Mouse (Mus musculus) c-Kit-positive CD71-positive TER-119-positive erythroid progenitor cells, embryonic 14.5 days (primary cell): ENCODE measurements around the gene Slc4a3.

ENCODE experiments used
- DNase-seq: peaks from one replicate; pipeline ENCODE4 v3.0.0-alpha.2; 2013; ENCODE audit warnings: low spot score

The Slc4a3 gene

DNA sequence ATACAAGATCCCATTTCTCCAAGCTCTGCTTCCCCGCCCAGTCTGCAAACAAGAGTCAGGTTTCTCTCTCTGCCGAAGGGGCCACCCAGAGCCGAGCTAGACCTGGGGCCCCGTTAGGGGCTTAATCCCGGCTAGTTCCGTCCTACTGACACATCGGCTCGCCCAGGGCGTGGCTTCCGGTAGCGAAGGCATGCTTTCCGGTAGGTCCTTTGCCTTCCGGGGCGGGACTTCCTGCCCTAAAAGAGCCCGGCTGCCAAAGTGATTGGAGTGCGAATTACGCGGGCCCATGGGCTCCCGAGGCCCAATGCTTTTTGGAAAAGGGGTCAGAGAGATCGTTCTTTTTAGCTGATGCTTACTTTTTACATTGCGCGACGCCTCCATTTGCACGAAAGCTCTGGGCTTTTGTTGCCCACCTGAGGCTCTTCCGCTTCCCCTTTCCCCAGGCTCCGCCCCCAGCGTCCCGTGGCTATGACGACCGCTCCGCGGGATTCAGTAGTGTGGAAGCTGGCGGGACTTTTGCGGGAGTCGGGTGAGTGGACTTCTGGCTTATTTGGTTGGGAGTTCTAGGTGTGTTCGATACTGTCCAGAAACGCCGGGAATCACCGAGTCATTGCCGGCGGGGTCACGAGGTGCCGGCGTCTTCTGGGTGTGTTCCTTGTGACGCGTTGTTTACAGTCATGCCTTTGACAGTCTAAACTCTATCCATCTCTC lies 24.6 kb upstream of the Slc4a3 start, which contains the start of gene Stk11ip:
TSS of gene Stk11ip (plus strand) at position 209 of the 711 bp plus-strand sequence.
- DNase-seq: peak; percentile 94

DNA sequence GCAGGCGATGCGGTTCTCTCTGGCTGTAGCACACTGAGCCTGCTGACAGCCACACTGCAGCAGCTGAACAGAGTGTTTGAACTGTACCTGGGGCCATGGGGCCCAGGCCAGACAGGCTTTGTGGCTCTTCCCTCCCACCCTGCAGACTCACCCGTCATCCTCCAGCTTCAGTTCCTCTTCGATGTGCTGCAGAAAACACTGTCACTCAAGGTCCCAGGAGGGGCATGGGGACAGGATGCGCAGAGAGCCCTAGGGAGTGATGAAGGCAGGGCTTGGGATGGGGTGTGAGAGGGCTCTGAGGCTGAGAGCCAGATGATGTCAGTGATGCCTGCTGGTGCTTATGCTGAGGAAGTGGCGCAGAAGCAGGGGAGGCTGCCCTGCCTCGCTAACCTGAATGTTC lies 21.4 kb upstream of the Slc4a3 start:
- DNase-seq: no peak

DNA sequence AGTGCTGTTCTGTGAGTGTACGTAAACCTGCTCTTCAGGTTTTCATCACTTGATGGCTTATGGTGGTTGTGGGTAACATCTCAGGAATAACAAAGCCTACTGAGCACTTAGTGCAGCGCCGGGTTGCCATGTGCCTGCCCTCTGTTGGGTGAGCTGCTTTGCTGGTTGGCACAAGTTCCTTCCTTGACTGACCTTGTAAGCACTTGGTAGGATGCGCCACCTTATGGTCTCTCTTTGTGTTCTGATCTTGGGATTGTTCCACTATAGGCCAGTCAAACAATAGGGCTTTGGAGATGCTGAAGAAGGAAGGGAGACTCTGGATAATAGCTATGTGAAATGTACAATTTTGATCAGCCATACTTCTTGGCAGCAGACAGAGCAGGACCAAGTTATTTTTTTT lies 15.5 kb upstream of the Slc4a3 start:
- DNase-seq: no peak

DNA sequence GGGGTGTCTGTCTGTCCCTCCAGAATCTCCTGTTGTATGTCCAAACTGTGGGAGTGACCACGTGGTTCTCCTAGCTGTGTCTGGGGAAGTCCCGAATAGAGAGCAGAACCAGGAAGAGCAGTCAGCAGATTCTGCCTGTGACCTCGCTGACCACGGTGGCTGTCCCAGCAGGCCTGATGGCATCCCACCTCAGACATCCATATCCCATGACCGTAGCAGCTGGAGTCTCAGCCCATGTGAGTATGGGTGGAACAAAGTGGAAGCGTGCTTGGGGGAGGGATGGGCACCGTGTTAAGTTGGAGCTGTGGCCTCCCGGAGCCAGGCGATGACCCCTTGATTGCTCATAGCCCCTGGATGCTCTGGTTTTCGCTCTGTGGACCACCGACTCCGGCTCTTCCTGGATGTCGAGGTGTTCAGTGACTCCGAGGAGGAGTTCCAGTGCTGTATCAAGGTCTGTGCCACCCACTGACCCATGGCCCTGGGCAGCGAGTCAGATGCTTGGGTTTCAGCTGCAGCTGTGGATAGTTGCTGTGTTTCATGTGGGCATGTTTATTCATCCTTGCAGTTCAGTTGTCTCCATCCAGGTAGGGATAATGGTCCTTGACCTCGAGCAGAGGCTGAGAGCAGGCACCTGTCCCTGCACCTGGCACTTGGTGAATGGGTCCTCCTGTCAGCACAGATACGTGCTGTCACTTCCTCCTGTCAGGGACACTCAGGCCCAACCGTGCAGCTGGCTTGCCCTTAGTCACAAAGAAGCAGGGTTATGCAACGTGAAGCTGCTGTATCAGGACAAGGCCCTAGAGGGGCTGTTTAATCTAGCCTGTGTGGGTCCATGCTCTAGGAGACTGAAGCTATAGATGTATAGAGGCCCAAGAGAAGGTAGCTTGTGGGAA lies 13.5 kb upstream of the Slc4a3 start:
- no peak for DNase-seq

DNA sequence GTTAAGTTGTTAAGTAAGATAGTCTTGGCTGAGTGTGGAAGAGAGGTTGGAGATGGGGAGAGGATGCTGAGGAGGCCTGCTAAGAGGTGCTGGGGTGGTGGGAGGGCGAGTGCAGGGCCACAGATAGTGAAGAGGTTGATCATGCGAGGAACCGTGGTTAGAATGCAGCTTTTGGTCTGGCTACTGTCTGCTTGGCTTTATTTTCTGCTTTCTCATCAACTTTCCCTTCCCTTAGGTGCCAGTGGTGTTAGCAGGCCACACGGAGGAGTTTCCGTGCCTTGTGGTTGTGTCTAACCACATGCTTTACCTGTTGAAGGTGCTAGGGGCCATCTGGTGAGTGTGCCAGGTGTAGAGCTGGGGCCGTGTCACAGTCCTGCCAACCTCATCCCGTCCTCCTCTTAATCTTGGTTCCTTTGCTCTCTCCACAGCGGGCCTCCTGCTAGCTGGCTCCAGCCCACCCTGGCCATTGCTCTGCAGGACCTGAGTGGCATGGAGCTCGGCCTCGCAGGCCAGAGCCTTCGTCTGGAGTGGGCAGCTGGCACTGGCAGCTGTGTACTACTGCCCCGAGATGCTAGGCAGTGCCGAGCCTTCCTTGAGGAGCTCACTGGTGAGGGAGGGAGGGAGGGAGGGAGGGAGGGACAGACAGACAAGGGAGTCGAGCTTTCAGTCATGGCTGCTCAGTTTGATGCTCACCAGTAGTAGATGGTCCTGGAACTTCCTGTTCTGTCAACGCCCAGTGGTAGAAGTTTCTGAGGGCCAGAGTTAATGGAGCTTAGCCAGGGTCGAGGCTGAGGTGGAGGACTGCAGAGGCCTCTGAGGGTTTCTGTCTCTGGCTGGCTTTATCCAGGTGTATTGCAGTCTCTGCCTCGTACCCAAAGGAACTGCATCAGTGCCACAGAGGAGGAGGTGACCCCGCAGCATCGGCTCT lies 12.5 kb upstream of the Slc4a3 start:
- no peak for DNase-seq

DNA sequence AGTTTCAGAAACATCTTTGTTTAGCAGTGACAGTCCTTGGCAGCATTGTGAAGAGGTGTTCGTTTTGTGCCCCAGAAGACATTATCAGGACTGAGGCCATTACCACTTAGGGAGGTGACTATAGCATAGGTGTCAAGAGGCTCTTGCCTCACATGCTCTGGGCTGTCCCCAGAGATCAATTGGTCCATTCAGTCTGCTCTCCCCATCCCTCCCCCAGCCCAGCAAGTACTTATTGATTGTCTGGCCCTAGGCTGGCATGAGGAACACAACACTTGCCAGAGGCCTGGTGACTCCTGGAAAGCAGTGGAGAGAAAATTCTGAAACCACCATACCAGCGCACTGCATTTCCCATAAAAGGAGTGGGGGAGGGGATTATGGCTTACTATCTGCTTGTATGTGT lies 8.5 kb upstream of the Slc4a3 start:
- DNase-seq: no peak

DNA sequence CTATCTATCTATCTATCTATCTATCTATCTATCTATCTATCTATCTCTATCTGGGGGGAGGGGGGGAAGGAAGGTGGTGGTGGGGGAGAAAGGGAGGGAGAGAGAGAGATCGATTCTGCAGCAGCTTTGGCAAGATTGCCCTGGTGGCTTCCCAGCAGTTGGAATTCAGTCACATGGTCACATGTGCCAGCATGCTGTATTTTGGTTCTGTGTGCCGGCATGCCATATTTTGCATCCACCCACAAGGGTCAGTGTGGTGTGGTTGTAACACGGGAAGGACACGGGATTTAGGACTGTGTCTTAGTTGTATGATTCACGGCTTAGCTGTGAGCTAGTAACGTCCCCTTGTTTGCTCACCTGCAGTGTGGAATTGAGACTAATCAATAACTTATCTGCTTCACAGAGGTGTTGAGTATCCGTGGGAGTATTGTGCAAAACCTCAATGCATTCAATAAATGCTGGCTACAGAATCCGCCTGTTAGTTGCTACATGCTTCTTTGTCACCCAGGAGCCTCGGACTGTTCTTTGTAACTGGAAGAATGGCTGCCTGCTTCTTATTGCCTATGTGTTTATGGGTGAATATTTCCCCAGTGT lies 7.4 kb upstream of the Slc4a3 start:
- no peak for DNase-seq

DNA sequence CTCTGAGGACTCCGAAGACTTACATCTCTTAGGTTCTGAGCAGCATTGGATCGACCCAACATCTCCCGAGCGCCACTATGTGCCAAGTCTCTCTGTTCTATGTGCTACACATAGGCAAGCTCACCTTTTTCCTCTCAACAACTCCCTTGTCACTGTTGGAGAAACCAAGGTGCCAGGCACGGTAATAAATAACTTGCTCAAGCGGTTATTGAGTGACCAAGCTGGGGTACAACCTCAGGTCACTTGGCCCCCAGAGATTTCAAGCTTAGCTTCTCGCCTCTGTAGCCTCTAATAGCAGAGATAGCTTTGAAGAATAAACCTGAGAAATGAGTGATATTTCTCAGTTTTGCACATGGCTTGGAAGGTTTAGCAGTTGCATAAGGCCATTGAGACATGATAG lies 4.6 kb upstream of the Slc4a3 start:
- DNase-seq: no peak

DNA sequence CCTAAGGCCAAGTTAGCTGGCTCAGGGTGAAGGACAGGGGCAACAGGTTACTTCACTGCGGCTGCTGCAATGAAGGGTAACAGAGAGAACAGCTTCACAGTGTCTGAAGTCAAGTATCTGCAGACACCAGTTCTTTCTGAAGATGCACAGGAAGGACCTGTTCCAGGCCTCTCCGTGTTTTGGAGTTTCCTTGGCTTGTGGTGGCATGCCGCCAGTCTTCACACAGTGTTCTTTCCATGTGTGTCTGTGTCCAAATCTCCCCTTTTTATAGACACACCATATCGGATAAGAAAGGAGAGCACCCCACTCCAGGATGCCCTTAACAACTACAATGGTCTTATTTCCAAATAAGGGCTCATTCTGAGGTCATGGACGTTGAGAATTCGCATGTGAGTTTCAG lies 1.7 kb upstream of the Slc4a3 start:
- DNase-seq: no peak

DNA sequence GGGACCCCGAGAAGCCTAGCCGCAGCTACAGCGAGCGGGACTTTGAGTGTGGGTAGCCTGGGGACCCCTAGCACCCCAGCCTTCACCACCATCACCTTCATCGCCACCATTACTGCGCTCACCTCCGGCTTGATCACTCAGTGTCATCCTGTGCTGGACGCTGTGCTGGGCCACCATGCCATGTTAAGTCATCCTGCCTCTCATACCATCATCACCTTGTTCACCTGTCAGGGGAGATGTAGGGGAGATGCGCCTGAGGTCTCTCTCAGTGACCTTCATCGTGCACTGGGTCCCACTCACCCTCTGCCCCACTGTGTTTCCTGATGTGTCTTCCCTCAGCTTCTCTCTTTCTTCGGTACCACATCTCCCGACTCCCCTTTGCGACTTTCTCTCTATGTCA lies 1.3 kb downstream of the Slc4a3 start:
- DNase-seq: no peak

DNA sequence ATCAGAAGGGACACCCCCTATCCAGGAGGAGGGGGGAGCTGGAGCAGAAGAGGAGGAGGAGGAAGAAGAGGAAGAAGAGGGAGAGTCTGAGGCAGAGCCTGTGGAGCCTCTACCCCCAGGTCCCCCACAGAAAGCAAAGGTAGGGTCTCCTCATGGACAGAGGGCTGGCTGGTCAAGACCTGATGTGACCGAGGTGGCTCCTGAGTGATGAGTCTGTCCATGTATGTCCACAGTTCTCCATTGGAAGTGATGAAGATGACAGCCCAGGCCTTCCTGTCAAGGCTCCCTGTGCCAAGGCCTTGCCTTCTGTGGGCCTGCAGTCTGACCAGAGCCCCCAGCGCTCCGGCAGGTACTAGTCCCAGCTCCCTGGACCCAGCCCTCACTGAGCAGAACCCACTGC lies 2.0 kb downstream of the Slc4a3 start:
- no peak for DNase-seq

DNA sequence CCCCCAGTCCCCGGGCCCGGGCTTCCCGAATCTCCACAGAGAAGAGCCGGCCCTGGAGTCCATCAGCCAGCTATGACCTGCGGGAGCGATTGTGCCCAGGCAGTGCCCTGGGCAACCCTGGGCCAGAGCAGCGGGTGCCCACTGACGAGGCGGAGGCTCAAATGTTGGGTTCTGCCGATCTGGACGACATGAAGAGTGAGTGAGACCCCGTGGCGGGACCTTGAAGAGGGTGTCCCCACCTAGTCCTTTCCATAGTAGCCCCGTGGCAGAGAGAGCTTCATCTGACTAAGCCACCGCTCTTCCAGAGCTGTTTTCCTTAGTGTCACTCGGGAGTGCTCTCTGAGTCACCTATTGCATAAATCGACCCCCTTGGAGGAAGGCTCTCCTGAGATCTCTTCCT lies 2.8 kb downstream of the Slc4a3 start:
- DNase-seq: no peak

DNA sequence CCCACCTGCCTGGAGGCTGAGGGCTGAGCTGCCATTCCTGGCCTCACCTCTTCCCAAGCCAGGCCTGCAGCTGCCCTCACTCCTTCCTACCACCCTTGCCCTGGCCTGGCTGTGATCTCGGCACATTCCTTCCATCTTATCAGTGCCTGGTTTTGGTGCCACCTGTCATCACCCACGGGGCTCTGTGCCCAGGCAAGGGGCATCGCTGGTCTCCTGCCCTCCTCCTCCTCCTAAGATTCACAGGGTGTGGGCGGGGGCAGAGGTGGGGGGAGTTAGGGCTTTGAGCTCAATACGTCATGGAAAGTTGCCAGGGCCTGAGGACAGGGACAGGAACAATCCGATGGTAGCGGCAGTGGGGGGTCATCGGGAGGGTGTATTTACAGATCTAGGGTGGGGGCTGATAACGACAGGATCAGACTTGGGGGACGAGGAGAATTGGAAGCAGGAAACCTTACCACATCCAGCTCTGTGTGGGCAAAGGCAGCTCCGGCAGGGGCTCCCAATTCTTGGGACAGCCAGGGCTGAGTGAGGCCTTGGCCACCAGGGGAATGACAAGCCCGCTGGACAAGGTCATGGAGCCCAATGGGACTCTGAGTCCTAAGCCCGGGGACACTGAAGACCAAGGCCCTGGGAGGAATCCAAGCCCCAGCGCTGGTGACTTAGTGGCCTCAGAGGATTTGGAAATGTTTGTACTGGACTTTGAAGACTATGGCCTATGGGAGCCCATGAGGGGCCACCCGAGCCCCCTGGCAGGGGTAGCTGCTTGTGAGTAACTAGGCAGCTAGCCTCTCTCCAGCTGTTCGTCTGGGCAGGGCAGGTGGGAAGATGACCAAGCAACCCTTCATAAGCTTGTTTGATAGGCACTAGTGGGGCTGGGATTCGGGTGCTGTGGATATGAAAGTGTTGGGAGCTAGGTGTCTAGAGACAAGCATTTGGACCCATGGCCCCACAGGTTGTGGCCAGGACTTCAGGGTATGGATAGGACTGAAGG lies 3.5 kb downstream of the Slc4a3 start:
- DNase-seq: no peak

DNA sequence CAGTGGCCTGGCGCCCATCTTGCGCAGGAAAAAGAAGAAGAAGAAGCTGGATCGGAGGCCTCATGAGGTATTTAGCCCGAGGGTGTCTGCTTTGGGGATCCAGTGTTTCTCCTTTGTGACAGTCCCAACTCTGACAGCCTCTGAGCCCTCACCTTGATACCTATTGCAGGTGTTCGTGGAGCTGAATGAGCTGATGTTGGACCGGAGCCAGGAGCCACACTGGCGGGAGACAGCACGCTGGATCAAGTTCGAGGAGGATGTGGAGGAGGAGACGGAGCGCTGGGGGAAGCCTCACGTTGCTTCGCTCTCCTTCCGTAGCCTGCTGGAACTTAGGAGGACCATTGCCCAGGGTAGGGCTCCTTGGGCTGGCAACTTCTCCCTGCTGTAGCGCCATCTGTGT lies 4.5 kb downstream of the Slc4a3 start:
- DNase-seq: no peak

DNA sequence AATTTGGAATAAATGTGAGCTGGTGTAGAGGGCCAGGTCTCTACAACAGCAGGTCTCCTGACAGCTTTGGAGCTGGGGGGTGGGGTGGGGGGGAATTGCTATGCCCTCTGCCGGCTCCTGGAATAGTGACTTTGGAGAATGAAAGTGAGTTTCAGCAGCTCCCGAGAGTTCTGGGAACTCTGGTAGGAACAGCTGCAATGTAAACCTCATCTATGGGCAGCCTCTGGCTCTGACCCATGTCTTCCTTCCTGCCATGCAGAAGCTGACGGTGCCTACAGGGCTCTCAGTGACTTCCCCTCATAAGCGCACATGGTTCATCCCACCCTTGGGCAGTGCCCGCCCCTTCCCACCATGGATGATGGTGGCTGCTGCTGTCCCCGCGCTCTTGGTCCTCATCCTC lies 9.6 kb downstream of the Slc4a3 start:
- no peak for DNase-seq

DNA sequence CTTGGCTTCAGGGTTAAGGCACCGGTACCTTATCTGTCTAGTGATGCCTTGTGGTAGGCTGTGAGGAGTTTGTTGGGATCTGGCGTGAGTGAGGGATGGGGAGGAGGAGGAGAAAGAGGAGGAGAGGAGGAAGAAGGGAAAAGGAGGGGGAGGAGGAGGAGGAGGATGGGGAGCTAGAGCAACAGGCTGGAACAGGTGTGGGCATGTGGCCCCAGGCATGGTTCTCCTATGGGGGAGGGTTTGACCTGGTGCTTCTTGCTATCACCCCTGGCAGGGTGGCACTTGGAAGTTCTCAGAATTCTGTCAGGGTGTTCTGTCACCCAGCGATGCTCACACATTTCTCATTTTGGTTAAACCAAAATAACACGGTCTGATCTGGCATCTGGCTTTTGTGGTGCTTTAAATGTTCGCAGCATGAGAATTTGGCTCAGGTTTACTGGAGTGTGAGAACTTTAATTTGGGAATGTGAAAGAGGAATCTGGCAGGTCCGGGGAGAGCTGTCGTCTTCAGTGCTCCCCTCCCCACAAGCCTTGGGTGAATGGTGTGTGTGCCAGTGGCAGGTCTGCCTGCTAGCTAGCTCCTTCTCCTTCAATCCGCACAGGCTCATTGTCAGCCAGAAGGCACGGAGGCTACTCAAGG lies 10.2 kb downstream of the Slc4a3 start:
- no peak for DNase-seq

DNA sequence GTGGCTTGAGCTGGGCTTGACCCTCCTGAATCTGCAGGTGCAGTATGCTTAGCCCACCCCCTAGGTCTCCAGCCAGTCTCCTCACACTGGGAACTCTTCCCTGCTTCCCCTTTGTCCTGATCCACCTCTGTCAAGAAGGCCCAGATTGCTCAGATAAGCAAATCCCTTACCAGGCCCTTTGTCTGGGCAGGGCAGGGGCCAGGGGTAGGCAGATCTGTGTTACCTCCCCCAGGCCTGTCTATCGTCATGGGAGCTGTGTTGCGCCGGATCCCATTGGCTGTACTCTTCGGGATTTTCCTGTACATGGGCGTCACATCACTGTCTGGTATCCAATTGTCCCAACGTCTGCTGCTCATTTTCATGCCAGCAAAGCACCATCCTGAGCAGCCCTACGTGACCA lies 11.0 kb downstream of the Slc4a3 start:
- DNase-seq: no peak

DNA sequence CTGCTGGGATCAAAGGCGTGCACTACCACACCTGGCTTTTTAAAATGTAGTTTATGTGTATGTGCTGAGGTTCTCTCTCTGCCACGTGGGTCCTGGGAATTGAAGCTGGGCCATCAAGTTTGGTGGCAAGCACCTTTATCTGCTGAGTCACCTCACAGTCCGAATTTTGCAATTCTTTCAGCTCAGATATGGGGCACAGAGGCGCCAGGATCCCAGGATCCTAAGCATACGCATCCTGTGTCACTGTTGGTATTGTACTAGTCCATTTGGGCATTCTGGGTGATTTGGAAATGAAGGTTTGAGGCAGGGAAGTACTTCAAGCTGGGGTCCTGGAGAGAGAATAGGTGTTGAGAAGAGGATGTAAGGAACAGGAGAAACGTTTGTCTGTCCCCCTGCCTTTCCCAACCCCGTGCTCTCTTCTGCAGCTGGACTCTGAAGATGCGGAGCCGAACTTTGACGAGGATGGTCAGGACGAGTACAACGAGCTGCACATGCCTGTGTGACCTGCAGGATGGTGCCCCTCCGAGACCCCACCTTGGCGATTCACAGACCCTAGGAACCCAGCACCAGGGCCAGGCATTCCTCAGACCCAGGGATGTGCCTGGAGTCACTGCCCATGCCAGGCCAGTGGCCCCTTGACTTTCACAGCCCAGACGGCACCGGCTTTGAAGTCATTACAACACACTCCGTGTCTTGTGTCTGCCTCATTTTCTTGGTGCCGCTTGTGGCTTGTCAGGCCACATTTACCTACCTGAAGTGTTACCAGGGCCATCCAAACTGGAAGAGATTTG lies 12.5 kb downstream of the Slc4a3 start:
- DNase-seq: no peak

DNA sequence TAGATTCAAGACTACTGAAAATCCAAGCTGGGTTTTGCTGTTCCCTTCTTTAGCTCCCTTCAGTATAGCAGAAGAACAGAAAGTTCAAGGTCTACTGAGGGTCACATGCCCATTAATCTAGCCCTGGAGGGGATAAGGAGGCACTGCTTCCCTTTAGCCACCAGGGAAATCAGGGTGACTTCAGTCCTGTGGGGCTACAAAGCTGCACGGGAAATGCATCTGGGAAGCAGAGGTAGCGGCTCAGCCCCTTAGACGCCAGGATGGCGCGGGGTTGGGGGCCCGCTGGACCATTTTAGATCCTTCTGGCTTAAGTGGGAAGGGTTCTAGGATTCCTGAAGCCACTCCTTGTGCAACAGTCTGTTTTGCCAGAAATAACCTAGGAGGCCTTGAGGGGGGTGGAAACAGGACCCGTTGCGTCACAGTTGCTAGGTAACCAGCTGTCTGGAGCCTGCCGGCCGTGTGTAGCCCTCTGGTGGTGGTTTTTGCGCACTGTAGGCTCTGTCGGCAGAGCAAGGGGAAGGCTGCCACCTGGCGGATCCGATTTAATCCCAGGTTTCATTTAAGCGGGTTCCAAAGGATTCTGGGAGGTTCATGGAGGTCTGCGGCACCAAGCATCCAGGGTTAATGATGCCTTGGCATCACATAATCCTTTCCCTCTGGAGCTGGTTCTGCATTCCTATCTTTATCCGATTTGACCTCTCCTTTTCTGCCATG lies 13.3 kb downstream of the Slc4a3 start:
- peak; percentile 63 for DNase-seq
